Mouse (Mus musculus) right cerebral cortex, postnatal 10 days (tissue): ENCODE measurements around the gene Snx33.
"Not testable (repeated sequence)": the region's sequence is repeated elsewhere in the genome, so short reads cannot be mapped to it uniquely, and the experiment has no call there.

Experiments
- DNase-seq, 2 experiments: peaks; one replicate each; pipeline ENCODE4 v3.0.0; 2021; ENCODE audit warnings: low spot score in 2 of 2

The Snx33 gene

DNA sequence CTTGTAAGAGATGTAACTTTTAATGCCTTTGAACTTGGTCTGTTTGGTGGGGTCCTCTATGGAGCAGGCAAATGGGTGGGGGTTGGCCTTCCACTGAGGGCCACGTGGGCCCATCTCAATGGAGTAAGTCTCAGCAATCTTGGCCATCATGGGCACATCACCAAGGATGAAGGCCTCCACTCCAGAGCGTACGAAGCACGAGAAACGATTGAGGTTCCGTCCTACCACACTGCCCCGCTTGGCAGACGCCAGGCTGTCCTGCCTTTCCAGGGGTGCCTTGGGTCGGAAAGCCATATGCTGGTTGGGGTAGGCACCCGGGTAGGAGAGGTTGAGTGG lies 2.2 kb downstream of the Snx33 start:
- no peak for DNase-seq

DNA sequence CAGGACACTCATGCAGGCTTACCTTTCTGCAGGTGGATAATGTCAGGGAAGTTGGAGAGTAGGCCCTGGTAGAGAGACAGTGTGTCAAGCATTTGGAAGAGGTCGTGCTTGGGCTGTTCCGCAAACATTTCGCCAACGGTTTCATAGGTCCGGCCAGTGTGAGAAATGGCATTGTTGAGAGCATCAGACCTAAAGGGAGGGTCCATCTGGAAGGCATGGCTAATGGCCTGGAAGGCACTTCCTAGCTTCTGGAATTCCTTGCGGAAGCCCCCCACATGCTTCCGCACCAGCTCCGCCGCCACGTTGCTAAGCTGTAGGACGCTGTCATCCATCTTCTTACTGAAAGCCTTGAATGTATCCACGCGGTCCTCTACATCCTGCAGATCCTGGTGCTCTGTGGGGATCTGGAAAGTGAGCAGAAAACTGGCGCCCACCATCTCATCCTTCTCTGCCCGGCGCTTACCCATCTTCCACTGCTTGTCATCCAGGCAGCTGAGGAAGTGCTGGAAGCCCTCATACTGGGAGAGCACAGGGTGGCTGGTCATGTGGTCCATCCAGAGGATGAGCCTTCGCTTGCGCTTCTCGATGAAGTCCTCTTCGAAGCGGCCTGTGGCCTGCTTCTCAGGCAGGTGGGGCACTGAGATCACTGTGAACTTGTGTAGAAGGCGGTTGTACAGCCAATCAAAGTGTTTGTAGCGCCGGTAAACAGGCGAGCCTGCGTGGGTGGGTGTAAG lies 2.7 kb downstream of the Snx33 start:
- no peak for DNase-seq

DNA sequence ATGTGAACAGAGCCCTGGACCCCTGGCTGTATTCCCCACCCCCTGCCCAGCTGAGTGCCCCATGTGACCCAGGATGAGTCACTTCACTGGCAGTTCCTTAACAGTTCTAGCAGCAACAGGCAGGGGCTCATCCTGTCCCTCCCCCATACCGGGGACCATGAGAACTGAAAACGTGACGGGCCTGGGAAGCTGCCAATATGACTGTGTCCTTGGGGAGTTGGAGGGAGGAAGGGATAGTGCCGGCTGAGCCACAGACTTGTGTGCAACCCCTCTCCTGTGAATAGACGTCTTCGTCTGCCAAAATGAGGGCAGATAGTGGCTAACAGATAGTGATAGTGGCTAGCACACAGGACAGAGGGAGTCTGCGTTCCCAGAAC lies 3.5 kb downstream of the Snx33 start:
- DNase-seq, result peak; percentile 58 to 60

DNA sequence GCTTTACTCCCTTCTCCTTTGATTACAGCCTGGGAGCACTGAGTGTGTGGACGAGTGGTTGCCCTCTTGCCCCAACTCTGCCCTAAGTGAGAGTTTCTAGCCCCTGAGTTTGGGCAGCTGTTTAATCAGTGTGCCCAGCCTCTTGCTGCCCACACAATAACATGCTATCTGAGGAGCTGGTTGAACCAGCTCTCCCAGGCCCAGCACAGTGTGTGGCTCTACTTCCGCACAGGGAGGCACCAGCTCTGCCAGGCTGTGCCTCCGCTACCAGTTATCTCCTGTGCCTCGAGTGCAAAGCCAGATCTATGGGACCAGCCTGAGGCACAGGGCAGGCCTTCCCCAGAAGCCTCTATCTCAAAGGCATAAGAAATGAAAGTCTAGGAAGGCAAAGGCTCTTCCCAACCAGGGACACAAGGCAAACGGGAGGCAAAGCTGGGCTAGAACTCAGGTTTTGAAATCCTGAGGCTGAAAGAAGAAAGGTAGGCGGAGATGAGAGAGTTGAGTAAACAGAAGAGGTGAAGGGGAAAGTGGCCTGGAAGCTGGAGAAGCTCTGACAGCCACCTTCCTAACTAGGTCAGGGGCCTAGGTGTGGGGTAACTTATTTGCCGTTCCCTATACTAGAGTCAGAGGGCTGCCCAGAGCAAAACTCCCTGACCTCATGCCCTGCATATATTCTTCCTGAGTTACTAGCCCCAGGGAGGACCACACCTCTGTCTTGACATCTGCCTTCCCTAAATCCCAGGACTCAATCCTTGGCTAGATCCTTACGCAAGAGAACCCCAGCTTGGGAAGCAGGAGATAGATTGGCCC lies 4.1 kb downstream of the Snx33 start:
- DNase-seq, result no peak

DNA sequence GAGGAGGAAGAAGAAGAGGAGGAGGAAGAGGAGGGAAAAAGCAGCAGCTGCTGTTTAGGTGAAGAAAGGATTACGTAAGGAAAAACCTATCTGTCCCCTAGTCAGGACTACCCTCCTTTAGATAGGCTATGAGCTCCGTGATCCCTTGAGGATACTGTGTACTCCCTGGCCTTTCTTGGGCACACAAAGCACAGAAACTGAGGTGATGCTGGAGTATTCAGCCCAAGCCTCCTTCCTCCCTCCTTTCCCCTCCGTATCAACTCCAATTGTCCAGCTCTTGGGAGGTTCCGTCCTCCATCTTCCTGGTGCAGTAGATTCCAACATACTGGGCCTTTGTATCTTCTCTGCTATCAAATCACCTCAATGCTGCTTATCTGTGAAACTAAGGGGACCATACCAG lies 5.4 kb downstream of the Snx33 start:
- no peak for DNase-seq

DNA sequence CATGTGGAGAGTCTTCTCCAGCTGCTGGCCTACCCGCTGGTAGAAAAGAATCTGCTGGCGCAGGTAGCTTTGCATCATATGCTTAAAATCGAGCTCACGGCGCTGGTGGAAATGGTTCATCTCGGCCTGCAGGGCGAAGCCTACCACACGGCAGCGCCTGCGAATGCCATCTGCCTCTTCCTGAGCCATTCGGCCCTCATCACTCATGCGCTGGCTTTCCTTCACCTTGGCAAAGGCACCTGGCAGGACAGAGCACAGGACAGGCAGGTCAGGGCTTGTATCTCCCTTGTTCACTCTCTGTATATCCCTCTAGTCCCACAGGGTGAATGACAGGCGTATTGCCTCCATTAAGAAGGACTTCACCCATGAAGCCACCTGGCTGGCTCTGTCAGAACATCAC lies 9.7 kb downstream of the Snx33 start:
- no peak for DNase-seq

DNA sequence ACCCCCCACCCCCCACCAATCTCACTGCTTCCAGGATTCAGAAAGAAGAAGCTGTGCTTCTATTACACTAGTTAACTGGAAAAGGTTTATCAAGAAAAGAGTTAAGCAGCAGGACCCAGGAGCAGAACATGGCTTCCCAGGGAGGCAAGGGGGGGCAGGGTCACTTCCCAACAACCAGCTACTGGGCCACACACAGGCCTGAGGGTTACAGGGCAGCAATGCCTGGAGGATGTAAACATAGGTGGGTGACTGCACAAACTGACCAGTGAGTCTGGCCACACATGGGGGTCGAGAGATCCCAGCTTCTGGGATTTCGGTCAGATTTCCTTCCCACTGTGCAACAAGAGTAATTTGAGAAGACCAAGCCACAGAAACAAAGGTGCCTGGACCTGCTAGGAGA lies 11.0 kb downstream of the Snx33 start:
- no peak for DNase-seq

DNA sequence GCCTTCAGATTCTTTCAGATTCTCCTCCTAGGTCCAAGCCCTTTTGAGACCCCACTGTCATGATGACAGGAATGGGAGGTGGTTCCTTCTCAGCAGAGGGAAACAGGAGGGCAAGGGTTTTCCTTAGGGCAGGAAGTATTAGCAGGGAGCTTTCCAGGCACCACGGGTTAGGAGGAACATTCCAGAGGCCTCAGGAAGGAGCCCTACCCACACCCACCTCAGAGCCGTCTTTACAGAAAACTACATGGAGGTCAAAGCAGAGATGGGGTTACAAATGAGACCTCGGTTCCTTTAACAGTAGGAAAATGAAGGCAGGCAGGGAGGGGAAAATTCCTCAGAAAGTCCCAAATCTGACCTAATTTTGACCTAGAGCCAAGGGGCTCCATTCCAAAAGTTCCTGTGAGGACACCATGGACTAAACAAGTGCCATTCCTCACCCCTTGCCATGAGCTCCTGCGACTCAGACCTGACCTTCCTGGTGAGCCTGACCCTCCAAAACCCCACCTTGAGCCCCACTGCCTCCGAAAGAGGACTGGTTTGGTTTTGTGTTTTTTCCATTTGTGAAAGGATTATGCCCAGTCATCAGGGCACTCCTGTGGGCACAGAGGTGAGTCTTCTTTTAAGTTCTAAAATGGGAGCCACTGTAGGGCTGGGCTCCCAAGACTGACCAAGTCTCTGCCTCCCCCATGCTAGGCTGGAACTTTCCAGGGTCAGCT lies 12.3 kb downstream of the Snx33 start:
- no peak for DNase-seq

DNA sequence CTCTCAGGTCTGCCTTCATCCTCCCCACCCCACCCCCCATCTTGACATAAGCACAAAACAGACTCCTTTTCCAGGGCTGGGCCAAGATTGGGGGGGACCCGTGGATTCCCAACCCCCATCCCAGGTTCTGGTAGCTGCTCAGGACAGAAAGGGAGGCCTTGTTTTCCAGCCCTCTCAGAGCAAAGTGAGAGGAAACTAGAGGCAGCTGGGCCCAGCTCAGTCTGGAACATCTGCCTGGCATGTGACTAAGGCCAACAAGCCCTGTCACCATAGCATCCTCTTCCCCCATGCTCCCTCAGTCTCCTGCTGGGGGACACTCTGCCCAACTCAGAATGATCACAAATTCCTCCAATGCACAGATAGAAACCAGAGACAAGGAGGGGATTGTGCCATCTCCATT lies 13.1 kb downstream of the Snx33 start:
- no peak for DNase-seq

DNA sequence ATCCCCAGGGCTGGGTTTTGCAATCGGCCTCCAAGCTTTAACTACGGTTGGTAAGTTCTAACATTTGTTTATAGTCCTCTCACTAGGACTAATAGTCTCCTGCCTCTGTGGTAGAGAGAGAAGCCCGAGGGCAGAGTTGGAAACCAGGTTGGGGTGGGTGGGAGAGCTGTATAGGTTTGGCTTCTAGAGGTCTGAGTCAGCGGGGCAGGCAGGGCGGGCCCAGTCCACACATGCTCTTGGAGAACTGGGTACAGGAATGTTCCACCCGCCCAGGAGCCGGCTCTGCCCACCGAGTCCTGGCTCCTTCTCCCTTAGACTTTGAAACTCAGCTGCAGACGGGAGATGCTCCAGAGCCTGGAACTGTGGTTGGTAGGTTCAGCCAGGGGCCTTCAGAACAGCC lies 14.2 kb downstream of the Snx33 start:
- DNase-seq, result no peak

DNA sequence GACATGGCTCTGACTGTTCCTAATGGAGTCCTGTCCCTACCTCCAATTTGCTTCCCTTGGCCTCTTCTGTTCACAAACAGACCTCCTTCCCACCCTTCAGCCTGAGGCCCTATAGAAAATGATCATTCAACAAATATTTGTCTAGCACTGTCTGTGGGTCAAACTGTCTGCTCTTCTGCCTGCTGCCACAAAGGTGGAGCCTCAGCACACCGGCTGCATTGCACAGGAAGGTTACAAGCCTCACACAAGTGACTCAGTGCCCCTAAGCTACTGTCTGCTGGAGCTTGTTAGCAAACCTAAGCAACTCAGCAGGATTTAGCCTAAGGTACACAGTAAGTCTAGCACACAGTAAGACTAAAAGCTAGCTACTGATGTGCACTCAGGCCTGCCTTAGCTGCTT lies 17.2 kb downstream of the Snx33 start:
- DNase-seq, result no peak

DNA sequence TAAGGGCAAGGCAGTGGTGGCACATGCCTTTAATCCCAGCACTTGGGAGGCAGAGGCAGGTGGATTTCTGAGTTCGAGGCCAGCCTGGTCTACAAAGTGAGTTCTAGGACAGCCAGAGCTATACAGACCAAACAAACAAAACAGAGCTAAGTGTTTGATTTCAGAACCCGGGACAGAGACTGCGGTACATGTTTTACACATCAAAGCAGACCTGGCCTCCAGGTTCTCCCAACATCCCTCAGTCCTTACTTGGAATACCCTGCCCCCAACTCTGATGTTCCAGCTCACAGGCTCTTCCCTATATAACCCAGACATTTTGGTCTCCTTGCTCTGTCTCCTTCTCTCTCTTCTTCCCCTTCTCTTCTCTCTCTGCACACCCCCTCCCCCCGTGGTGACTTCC lies 18.2 kb downstream of the Snx33 start:
- DNase-seq, result not testable (repeated sequence)

DNA sequence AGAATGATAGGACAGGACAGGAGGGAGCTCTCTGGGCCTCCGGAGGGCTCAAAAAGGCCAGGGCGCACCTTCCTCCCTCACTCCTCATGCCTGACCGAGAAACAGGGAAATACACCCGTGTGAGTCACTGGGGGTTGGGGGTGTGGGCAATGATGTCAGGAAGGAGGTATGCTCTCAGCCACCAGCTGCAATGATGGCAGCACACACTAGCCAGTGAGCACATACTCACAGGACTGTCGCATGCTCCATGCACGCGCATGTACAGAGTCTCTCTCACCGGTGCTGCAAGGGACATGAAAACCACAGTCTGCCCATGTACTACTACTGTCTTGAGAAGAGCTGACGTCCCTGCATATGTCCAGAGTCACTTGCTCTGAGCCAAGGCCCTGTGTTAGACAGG lies 20.6 kb downstream of the Snx33 start:
- no peak for DNase-seq

DNA sequence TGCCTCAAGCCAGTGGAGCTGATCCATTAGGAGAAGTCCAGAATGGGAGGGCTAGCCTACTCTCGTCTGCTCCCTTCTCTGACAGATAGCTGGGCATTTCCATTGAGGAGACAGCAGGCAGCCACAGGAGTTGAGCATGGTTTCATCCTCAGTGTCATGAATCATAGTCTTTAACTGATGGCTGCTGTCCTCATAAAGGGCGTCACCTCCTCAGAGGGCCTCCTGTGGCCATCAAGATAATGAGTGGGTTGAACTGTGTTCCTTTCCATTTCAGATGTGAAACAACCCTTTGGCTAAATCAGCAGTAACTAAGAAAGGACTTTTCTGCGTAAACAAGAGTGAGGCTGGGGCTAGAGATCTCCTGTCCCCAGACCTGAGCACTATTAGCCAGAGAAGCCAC lies 24.5 kb downstream of the Snx33 start:
- no peak for DNase-seq

DNA sequence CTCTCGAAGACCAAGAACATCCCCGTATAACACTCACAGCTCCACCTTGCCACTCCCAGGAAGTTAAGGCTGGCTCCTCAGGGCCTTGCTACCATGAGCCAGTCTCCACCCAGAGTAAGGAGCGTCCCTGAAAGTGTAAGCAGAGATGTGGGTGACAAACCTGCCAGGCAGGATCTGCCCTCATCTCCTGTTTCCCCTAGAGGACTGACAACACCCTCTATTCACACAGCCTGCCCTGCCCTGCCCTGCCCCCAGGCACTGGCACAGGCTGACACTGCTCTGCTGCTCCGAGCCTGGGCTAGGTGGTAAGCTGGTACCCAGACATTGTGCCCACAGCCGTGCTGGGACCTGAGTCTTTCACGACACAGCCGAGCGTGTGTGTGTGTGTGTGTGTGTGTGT lies 27.0 kb downstream of the Snx33 start:
- no peak for DNase-seq

DNA sequence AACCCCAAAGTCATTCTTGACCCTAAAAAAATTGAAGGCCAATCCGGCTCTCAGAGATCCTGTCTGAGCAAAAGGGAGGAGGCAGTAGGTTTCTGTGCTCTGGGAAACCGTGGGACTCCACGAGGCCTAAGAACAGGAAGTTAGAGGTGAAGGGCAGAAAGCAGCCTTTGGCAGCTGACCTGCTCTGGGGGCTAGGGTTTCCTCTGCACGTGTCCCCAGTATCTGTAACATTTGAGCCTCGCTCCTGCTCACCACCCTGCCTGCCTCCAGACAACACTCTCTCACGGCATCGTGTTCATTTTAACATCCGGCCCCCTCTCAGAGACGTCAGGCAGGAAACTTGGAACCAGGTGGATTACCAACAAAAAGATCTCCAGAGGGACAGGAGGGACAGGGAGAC lies 27.6 kb downstream of the Snx33 start:
- no peak for DNase-seq

DNA sequence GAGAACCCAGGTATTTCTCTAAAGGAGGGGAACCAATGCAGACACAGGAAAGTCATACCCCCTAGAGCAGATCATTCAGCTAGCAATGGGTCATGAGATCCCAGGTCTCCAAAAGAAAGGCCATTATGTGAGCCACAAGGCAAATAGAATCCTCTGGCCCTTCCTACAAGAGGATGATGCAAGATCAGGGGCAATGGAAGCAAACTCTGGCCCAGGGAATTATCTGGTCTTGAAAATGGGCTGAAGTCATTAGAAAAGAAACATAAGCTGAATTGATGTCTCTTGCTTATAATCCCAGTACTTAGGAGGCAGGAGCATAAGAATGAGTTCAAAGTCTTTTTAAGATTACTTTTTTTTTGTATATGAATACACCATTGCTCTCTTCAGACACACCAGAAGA lies 28.1 kb downstream of the Snx33 start:
- no peak for DNase-seq

DNA sequence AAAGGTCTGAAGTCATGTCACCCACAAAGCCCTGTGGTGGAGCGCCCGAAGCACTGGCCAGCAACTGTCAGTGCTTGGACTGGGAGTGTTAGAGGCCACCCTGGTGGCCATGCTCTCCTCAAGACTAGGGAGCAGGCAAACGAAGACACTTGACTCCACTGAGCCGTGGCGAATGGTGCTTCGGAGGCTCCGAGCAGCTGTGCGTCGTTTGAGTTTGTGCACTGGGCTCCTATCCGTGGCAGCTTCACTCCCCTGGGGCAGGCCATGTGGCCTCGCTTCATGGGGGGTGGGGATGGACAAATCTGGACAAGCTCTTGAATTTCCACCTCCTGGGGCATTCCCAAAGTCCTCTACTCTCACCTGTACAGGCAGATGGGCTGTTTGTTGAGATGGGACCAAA lies 28.8 kb downstream of the Snx33 start:
- no peak for DNase-seq

DNA sequence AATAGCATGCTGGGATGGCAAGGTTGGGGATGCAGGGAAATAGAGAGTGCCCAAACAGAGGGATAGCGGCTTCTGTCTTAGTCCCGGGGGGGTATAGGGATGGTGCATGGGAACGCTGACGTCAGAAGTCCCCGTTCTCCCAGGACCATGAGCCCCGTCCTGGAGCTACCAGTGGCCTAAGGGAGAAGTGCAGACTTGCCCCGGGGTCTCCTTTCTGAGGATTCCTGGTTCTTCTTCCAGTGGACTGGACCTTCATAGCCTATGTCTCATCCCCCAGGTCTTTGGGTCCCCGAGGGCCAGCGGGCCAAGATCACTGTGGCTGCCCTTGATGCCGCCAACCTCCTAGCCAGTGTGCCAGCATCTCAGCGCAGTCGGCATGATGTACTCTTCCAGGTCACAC lies 31.4 kb downstream of the Snx33 start:
- DNase-seq, result no peak

DNA sequence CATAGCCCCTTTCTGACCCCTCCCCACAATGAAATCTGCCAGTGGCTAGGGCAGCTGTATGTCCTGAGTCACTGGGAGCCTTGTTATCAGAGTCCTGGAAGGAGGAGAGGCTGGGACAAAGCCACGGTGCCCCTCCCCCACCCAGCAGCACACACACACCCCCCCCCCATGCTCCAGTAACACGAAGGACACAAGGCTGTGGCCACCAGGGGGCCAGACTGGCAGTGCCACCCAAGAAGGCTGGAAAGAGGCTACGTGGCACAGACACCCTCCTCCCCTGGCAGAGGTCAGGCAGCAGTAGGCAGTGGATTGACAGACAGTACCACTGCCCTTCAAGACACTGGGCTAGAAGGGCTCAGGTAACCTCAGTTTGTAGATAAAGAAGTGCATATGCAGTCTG lies 34.2 kb downstream of the Snx33 start:
- peak in 1 of 2 experiments; percentile 60 for DNase-seq

DNA sequence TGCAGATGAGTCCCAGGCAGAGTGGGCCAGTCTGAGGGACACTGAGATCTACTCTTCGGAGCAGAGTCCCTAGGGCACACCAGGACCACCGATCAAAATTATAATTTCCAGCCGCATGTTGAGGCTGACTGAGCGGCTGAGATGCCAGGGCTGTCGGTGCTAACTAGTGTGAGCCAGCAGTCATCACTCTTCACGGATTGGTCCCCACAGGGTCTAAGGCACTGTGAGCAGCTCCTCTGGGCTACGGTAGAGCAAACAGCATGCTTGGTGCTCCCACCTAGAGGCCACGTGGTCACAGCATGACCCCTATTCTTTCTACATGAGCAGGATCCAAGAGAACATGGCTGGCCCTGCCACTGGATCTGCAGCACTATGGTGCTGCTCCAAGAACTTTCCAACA lies 34.9 kb downstream of the Snx33 start:
- no peak for DNase-seq

DNA sequence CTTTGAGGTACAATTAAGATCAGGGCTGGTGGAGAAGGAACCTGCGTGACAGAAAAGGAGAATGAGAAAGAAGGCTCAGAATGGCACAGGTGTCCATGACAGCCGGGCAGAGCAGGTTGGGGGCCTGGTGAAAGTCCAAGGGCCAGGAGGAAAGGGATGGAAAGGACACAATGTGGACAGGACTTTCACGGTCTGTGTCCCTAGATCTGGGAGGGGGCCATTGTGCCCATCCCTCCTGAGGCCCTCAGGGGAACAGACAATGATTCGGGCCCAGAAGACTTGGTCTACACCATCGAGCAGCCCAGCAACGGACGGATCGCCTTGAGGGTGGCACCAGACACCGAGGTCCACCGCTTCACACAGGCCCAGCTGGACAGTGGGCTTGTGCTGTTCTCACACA lies 36.1 kb downstream of the Snx33 start:
- no peak for DNase-seq

DNA sequence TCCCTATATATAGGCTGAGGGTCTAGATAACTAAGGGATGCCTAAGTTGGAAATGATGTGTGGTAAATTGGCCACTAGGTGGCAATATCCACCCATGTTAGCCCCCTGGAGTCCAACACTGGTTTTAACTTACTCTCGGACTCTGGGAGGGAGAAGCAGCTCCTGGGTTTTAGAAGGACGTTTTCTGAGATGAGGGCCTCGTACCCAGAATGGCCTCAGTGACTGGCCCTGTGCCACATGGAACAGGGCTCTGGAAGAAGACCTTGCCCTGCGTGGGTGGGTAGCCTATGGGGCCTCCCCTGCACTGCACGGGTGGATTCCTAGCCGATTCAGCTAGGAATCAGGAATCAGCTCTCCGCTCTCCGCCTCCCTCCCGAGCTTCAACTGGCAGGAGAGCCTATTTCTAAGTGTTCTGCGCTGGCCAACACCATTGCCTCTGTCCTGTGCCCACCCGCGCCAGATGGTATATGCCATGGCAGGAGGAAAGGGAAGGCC lies 36.6 kb downstream of the Snx33 start:
- peak; percentile 83 to 88 for DNase-seq
